Mouse (Mus musculus) adrenal gland, adult 18-20 months (tissue): ENCODE data around the gene Abhd6. TPM values are rescaled to one million over a fixed set of nuclear protein-coding genes. Genes with fewer than 3 reads are reported as not detected.
"Not testable (repeated sequence)": the region's sequence is repeated elsewhere in the genome, so short reads cannot be mapped to it uniquely, and the experiment has no call there.

ENCODE experiments used
- DNase-seq, 2 experiments: peaks; one replicate each; pipeline ENCODE4 v3.0.0; 2021 to 2022; ENCODE audit warnings: low spot score in 2 of 2
- total RNA-seq, 2 experiments: library from RNA; stranded (reverse); gene quantifications; 1 replicate in 1 of 2; 2 replicates in 1 of 2; pipeline ENCODE4 v1.2.3; 2021

The Abhd6 gene
- total RNA-seq, 2 experiments from 2014 or later, result 51.9 to 92.9 TPM

GRCm38 (mm10) chr14:7997255-7997696, 5.4 kb upstream of the Abhd6 start:
- DNase-seq, result peak; percentile 91 to 92

- no peak for DNase-seq
Observed at GRCm38 (mm10) chr14:7999030-7999429, 3.7 kb upstream of the Abhd6 start.

DNA sequence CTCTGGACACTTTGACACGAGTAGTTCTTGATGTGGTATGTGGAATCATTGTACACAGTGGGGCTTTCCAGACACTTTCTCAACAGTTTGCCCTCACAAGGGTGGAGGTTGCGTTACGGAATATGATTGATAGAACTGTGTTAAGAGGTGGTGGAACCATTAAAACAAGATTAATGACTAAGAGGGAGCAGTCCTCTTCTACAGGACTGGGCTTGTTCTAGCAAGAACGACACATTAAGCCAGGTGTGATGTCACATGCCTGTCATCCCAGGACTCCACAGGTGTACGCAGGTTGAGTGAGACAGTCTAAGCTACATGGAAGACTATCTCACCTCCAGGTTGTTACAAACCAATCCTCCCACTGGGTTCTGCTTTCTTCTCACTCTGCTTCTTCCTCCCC, 3.3 kb upstream of the Abhd6 start:
- no peak for DNase-seq

DNA sequence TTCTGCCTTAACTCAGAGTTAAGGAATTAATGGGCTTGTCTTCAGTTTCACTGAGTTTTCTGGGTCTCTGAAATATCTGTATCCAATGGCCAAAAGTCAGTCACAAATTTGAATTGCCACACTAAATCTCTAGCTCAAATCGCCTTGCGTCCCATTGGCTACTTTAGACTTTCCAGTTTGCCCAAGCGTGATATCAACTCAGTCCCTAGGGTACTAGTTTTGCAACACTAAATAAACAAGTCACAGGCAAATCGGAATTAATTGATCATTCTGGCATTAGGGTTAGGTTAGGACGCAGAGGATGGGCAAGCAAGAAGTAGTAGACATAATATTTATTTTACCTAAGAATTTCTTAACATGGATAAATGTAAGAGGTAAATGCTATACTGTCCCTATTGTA, 2.5 kb upstream of the Abhd6 start:
- no peak for DNase-seq

DNA sequence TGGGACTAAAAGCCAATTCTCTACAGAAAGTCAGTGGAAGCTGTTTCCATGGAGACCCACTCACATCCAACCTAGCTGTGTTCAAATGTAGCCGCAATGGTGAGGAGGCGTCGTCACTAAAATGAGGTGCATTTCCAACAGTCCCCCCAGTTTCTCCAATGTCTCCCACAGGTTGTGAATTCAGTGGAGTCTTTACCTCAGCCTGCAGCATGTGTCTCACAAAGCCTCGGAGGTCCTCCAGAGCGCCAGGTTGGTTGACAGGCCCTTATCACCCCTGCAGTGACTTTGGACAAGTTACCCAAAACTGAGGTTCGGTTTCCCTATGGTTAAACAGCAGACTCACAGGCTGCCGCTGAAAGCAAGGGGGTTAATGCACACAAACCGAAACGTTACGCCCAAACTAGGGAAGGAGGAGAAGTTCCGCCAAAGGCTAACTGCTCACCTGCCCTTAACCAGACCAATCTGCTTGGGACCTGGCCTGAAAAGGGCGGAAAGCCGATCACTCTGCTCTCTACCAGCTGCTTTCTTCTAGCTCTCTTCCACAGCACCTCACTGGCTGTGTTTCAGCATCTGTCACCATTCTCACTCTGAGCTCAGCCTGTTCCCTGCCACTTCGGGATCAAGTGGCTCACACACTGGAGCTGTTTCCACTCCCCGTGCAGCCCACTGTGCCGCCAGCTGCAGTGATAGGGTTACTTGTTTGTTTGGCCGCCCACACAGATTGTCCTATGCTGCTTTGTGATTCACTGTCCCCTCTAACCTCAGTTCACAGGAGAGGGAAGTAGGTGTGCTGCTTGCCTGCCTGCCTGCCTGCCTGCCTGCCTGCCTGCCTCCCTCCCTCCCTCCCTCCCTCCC, 1.6 kb upstream of the Abhd6 start:
- no peak for DNase-seq

GRCm38 (mm10) chr14:8003093-8003670, 480 bp downstream of the Abhd6 start:
- DNase-seq, result peak; percentile 55 to 61

DNA sequence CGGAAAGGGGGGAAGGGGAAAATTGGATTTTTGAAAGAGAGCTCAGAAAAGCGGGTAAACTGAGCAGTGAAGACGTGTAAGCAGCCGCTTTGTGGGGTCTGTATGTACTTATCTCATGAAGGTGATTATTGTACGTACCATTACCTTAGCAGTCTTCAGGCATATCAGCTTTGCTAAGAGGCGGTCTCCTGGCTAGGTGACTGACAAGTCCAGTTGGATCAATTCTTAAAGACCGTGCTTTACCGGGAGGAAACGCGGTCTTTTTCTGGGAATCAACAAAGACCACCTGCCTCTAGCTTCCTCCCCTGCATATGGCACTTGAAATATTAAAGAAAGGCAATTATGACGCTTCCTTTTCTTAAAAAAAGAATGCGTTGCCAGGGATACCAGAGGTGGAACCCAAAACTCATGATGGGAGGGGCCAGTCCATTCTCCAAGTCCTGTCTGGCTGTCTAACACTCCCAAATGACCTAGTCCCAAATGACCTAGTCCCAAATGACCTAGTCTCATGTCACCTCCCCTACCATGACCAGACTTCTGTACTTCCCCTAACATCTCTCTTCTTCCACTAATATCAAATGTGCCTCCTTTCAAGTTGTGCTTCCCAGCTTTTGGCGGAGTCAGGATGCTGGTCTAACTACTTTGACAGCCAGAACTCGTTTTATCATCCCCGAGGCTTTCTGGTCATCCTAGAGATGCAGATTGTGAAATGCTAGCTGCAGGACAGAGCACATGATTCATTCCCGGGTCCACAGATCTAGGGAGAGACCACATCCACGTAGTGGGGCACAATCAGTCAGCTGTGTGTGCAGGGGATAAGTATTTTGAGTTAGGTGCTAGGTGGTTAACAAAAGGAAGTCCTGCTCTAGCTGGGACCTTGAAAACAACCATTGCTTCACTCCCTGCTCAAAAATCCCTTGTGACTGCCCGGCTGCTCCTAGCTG, 1.3 kb downstream of the Abhd6 start:
- DNase-seq, result no peak

- DNase-seq, result not testable (repeated sequence)
Observed at GRCm38 (mm10) chr14:8006061-8006460, 3.4 kb downstream of the Abhd6 start.

- no peak for DNase-seq
Observed at GRCm38 (mm10) chr14:8007084-8007483, 4.4 kb downstream of the Abhd6 start.

DNA sequence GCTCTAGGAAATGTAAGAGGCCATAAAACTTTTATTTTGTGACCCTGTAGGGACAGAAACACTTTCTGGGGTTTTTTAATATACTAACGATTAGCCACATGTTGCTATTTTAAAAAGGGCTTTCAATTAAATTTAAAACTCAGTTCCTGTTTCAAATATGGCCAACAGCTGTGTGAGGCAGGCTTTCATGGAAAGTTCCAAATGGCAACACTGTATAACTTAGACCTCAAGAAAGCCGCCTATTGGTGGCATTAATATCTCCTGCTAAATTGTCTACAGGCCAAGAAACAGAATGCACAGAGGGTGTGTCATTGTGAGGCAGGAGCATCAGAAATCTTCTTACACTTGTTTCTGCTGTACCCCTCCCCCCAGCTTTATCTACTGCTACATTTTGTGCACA, 4.8 kb downstream of the Abhd6 start:
- DNase-seq, result no peak

DNA sequence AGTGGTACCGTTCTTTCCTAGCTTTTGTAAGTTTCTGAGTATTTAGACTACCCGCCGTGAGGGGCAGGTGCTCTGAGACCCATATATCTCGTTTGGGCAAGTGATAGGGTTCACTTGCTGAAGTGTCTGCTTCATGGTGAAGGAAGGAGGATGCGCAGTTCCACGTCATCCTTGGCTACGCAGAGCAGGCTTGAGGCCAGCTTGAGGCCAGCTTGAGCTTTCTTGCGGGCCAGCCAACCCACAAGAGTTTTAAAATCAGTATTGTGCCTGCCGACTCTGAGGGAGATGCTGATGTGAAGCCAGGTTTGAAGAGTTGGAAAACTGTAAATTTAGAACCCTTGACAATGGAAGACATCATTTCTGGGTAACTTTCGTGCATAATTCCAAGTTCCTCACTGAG, 5.2 kb downstream of the Abhd6 start:
- DNase-seq, result no peak

DNA sequence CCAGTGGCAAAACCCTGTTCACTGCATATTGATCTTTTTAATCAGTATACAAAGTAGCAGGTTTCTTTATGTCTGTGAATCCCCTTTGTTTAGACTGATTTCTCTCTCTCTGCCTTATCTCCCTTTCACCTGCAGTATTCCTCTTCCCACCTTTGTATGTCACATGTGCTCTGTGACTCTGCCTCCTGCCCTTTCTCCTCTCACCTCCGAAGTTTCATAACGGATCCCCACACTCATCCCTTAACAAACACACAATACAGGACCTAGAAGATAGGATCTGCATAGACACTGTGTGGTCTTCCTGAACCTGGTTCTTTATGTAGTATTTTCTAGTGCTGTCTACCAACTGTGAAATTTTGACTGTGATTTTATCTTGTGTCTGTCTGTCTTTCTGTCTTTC, 8.6 kb downstream of the Abhd6 start:
- DNase-seq, result no peak

GRCm38 (mm10) chr14:8011938-8012337, 9.2 kb downstream of the Abhd6 start:
- no peak for DNase-seq

DNA sequence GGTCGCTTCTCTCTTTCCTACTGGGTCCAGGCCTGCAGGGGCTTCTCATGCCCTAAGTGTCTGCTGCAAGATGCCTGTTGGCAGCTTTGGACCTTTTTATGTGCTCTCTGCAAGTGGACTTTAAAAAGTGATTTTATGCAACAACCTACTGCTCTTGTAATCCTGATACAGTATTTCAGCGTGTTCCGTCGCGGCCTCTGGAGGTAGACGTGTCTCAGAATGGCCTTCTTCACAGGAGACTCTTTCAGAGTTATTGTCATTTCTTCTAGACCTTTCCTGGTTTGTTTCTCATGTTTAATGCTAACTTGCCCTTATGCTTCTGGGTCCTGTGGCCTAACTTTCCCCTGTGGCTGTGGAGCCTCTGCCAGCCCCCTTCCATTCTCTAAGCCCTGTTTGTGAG, 13.1 kb downstream of the Abhd6 start:
- no peak for DNase-seq

GRCm38 (mm10) chr14:8016276-8016675, 13.6 kb downstream of the Abhd6 start:
- no peak for DNase-seq

GRCm38 (mm10) chr14:8016951-8017350, 14.2 kb downstream of the Abhd6 start:
- DNase-seq, result no peak

- no peak for DNase-seq
Observed at GRCm38 (mm10) chr14:8020011-8020410, 17.3 kb downstream of the Abhd6 start.

DNA sequence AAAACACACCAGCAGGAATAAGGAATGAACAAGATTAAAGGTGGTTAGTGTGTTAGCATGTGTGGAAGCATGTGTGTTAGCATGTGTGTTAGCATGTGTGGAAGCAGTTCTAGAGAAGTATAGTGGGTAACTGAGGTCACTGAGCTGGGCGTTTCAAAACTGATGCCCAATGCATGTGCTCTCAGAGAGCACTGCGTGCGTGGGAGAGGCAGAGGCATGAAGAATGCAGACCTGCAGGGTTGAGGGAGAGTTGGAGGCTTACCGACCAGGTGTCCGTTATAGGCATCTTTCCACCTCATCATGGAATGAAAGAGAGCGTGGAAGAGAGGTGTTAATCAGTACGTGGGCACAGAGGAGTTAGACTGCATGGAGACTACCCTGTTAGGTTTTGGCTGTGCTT, 17.8 kb downstream of the Abhd6 start:
- no peak for DNase-seq

GRCm38 (mm10) chr14:8024469-8024868, 21.8 kb downstream of the Abhd6 start:
- DNase-seq, result no peak

GRCm38 (mm10) chr14:8024936-8025335, 22.2 kb downstream of the Abhd6 start:
- DNase-seq, result no peak

- no peak for DNase-seq
Observed at GRCm38 (mm10) chr14:8026769-8027531, 24.2 kb downstream of the Abhd6 start.
